Mouse (Mus musculus): ENCODE data around the gene Taok3.

GRCm38 (mm10) chr5:117279669-117280050, 159.7 kb downstream of the Taok3 start:
- TF ChIP-seq CTCF (IDR thresholded peaks at IDR 0.05; ENCODE audit: extremely low read depth, insufficient read depth, low read length) = no peak
- no peak for TF ChIP-seq POLR2A (IDR thresholded peaks at IDR 0.05; ENCODE audit: extremely low read depth, insufficient read depth, low read length)
